Mouse (Mus musculus) CH12.LX (cell line): Measurements from ENCODE around the gene Tshz2. TPM values are rescaled to one million over a fixed set of nuclear protein-coding genes. Genes with fewer than 3 reads are reported as not detected.

Experiments used
- DNase-seq: peaks from one replicate; pipeline ENCODE4 v3.0.0-alpha.2; 2013; ENCODE audit errors: extremely low read depth
- H3K27ac ChIP-seq: 2 replicates; pipeline ENCODE4 v1.5.1; 2012; ENCODE audit warnings: low read depth, mild to moderate bottlenecking, control low read depth, moderate library complexity; ENCODE audit not compliant: insufficient read depth
- H3K27me3 ChIP-seq: replicated peaks from 2 replicates; pipeline ENCODE3; 2012; ENCODE audit warnings: inconsistent platforms
- H3K36me3 ChIP-seq, 2 experiments: replicated peaks in 1 of 2; 2 replicates each; pipeline versions ENCODE3 to v1.6.1; 2012; ENCODE audit warnings: inconsistent platforms in 1 of 2, low read length in 1 of 2, mild to moderate bottlenecking in 1 of 2, mixed read lengths in 1 of 2, moderate library complexity in 1 of 2; ENCODE audit not compliant: control insufficient read depth in 1 of 2, insufficient read depth in 1 of 2
- H3K4me1 ChIP-seq, 2 experiments: 2 replicates each; pipeline ENCODE4 v1.6.1; 2012; ENCODE audit warnings: inconsistent platforms in 1 of 2, moderate library complexity in 1 of 2; ENCODE audit not compliant: insufficient read depth in 2 of 2, control insufficient read depth in 1 of 2
- H3K4me2 ChIP-seq: 2 replicates; pipeline ENCODE4 v1.6.1; 2012; ENCODE audit warnings: low read depth, mild to moderate bottlenecking, control low read depth; ENCODE audit not compliant: poor library complexity, insufficient read depth, severe bottlenecking
- H3K4me3 ChIP-seq, 3 experiments: fragments of 150-350 bp in 1 of 3; sonication (generic) in 1 of 3; replicated peaks in 1 of 3; 2 replicates each; pipeline versions ENCODE3 to v1.5.1; 2011 to 2012; ENCODE audit warnings: low read depth in 2 of 3, low read length in 2 of 3, mild to moderate bottlenecking in 2 of 3, moderate library complexity in 2 of 3, control low read depth in 1 of 3, improper control_type of control experiment in 1 of 3, inconsistent platforms in 1 of 3, mixed read lengths in 1 of 3; ENCODE audit not compliant: poor library complexity in 1 of 3
- H3K79me2 ChIP-seq: replicated peaks from 2 replicates; pipeline ENCODE4 v1.6.1; 2012; ENCODE audit warnings: mild to moderate bottlenecking, moderate library complexity; ENCODE audit not compliant: control insufficient read depth, poor library complexity, insufficient read depth, severe bottlenecking; ENCODE audit errors: extremely low read depth
- H3K9ac ChIP-seq: 2 replicates; pipeline ENCODE4 v1.6.1; 2012; ENCODE audit warnings: low read depth, mild to moderate bottlenecking, control low read depth, moderate library complexity; ENCODE audit not compliant: insufficient read depth
- H3K9me3 ChIP-seq: replicated peaks from 2 replicates; pipeline ENCODE3; 2012; ENCODE audit warnings: low read length, inconsistent platforms, mixed read lengths
- BHLHE40 ChIP-seq: IDR thresholded peaks from 2 replicates; pipeline ENCODE4 v1.6.1; 2011; ENCODE audit warnings: mild to moderate bottlenecking, low read depth, low read length, improper control_type of control experiment
- CHD2 ChIP-seq: IDR thresholded peaks from 2 replicates; pipeline ENCODE4 v1.6.1; 2011; ENCODE audit warnings: low read length, improper control_type of control experiment
- CTCF ChIP-seq, 2 experiments: IDR thresholded peaks in 1 of 2; conservative IDR thresholded peaks in 1 of 2; 2 replicates each; pipeline ENCODE4 v1.5.1; 2011 to 2012; ENCODE audit warnings: low read depth in 2 of 2, low read length in 2 of 2, improper control_type of control experiment in 1 of 2, inconsistent platforms in 1 of 2, mild to moderate bottlenecking in 1 of 2, moderate library complexity in 1 of 2
- E2F4 ChIP-seq: IDR thresholded peaks from 2 replicates; pipeline ENCODE4 v1.6.1; 2011; ENCODE audit warnings: low read depth, low read length, improper control_type of control experiment; ENCODE audit not compliant: insufficient replicate concordance
- ELF1 ChIP-seq: IDR thresholded peaks from 2 replicates; pipeline ENCODE4 v1.6.1; 2014; ENCODE audit warnings: low read depth, mild to moderate bottlenecking, inconsistent platforms, low read length, improper control_type of control experiment
- ETS1 ChIP-seq: conservative IDR thresholded peaks from 2 replicates; pipeline ENCODE4 v1.6.1; 2012; ENCODE audit warnings: low read depth, mild to moderate bottlenecking, inconsistent platforms, low read length, improper control_type of control experiment, moderate library complexity
- HCFC1 ChIP-seq: IDR thresholded peaks from 2 replicates; pipeline ENCODE4 v1.6.1; 2012; ENCODE audit warnings: low read depth, mild to moderate bottlenecking, inconsistent platforms, low read length, improper control_type of control experiment
- IRF4 ChIP-seq: IDR thresholded peaks from 2 replicates; pipeline ENCODE4 v1.6.1; 2014; ENCODE audit warnings: low read depth, mild to moderate bottlenecking, inconsistent platforms, low read length, improper control_type of control experiment
- JUND ChIP-seq: conservative IDR thresholded peaks from 2 replicates; pipeline ENCODE4 v1.6.1; 2011; ENCODE audit warnings: low read depth, low read length, improper control_type of control experiment
- KAT2A ChIP-seq: IDR thresholded peaks from 2 replicates; pipeline ENCODE4 v1.6.1; 2012; ENCODE audit warnings: low read length, improper control_type of control experiment, inconsistent platforms; ENCODE audit not compliant: insufficient replicate concordance
- MEF2A ChIP-seq: IDR thresholded peaks from 2 replicates; pipeline ENCODE4 v1.6.1; 2014; ENCODE audit warnings: low read depth, mild to moderate bottlenecking, inconsistent platforms, low read length, improper control_type of control experiment, borderline replicate concordance
- MXI1 ChIP-seq: IDR thresholded peaks from 2 replicates; pipeline ENCODE4 v1.6.1; 2011; ENCODE audit warnings: mild to moderate bottlenecking, low read depth, low read length, improper control_type of control experiment
- MYC ChIP-seq: IDR thresholded peaks from 2 replicates; pipeline ENCODE4 v1.6.1; 2011; ENCODE audit warnings: low read depth, mild to moderate bottlenecking, improper control_type of control experiment, low read length
- NELFE ChIP-seq: IDR thresholded peaks from 2 replicates; pipeline ENCODE4 v1.6.1; 2011; ENCODE audit warnings: low read depth, low read length, improper control_type of control experiment
- NRF1 ChIP-seq: IDR thresholded peaks from 2 replicates; pipeline ENCODE4 v1.6.1; 2014; ENCODE audit warnings: low read depth, mild to moderate bottlenecking, inconsistent platforms, low read length, improper control_type of control experiment, moderate library complexity
- PAX5 ChIP-seq: IDR thresholded peaks from 2 replicates; pipeline ENCODE4 v1.6.1; 2012; ENCODE audit warnings: low read length, inconsistent platforms, mixed read lengths
- POLR2A ChIP-seq: IDR thresholded peaks from 2 replicates; pipeline ENCODE4 v1.6.1; 2011; ENCODE audit warnings: low read depth, mild to moderate bottlenecking, improper control_type of control experiment, low read length
- POLR2AphosphoS2 ChIP-seq: IDR thresholded peaks from 2 replicates; pipeline ENCODE4 v1.6.1; 2011; ENCODE audit warnings: low read depth, low read length, improper control_type of control experiment
- RAD21 ChIP-seq: IDR thresholded peaks from 2 replicates; pipeline ENCODE4 v1.6.1; 2011; ENCODE audit warnings: low read depth, mild to moderate bottlenecking, low read length, improper control_type of control experiment, moderate library complexity
- SIN3A ChIP-seq: IDR thresholded peaks from 2 replicates; pipeline ENCODE4 v1.6.1; 2012; ENCODE audit warnings: low read length, improper control_type of control experiment, inconsistent platforms
- TBP ChIP-seq: conservative IDR thresholded peaks from 2 replicates; pipeline ENCODE4 v1.6.1; 2011; ENCODE audit warnings: low read depth, low read length, improper control_type of control experiment
- UBTF ChIP-seq: IDR thresholded peaks from 2 replicates; pipeline ENCODE4 v1.6.1; 2012; ENCODE audit warnings: low read depth, mild to moderate bottlenecking, inconsistent platforms, low read length, improper control_type of control experiment, moderate library complexity
- USF1 ChIP-seq: IDR thresholded peaks from 2 replicates; pipeline ENCODE4 v1.6.1; 2014; ENCODE audit warnings: low read depth, mild to moderate bottlenecking, inconsistent platforms, low read length, improper control_type of control experiment
- USF2 ChIP-seq: conservative IDR thresholded peaks from 2 replicates; pipeline ENCODE4 v1.6.1; 2011; ENCODE audit warnings: low read depth, low read length, improper control_type of control experiment
- ZC3H11A ChIP-seq: IDR thresholded peaks from 2 replicates; pipeline ENCODE4 v1.6.1; 2012; ENCODE audit warnings: low read depth, mild to moderate bottlenecking, inconsistent platforms, low read length, improper control_type of control experiment
- ZKSCAN1 ChIP-seq: IDR thresholded peaks from 2 replicates; pipeline ENCODE4 v1.6.1; 2012; ENCODE audit warnings: low read depth, inconsistent platforms, low read length, improper control_type of control experiment, borderline replicate concordance
- ZNF384 ChIP-seq: IDR thresholded peaks from 2 replicates; pipeline ENCODE4 v1.6.1; 2012; ENCODE audit warnings: low read depth, low read length, improper control_type of control experiment, inconsistent platforms
- dilution Hi-C: fragments of 300-500 bp; cut with MboI; formaldehyde crosslinking; loops from 2 replicates; pipeline ENCODE4 v1.14.3; 2020; ENCODE audit warnings: low sequenced_read_pairs; ENCODE audit not compliant: extremely low pct_unique_long_range_greater_than_20kb, extremely low pct_ligation_motif_present
- in situ Hi-C: fragments of 300-500 bp; cut with MboI; formaldehyde crosslinking; loops from 3 replicates; pipeline ENCODE4 v1.14.3; 2019; ENCODE audit warnings: low sequenced_read_pairs, low pct_ligation_motif_present, low pct_unique_long_range_greater_than_20kb, mixed read lengths
- polyA plus RNA-seq: library from polyadenylated mRNA; unstranded; fragments of >175 nt; gene quantifications from 2 replicates; pipeline ENCODE4 v1.2.1, GENCODE M21; 2012; ENCODE audit warnings: low read depth; ENCODE audit not compliant: insufficient read length
- total RNA-seq, 2 experiments: library from RNA; depleted of rRNA; stranded (reverse); fragments of 300-350 nt in 1 of 2; fragments of >200 nt in 1 of 2; gene quantifications; 2 replicates each; pipeline ENCODE4 v1.2.3; 2012 to 2014

Gene Tshz2
- total and polyA plus RNA-seq, 3 experiments = not detected

DNA sequence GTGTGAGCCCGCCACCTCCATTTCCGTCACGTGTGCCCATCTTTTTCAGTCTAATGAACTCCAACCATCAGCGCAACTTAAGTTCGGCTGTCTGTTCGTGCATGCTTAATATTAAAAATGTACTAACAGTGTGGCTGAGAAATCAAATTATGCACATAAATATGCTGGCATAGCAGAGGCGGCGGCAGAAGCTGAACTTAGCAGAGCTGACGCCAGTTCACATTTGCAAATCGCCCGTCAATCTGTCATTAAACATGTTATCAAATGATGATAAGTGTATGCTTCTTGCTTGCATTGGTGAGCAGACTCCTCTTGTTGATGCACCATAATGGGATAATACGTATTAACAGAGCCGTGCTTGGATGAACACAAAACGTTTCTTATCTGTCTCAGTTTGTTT, 280.0 kb downstream of the Tshz2 start:
- peaks cover 88% of the 10 kb centered on the region for H3K9me3 ChIP-seq
- H3K27ac ChIP-seq = no peak overlapping the region
- no peak for DNase-seq
- no peak overlapping the region for H3K9ac ChIP-seq
- no peak overlapping the region for H3K4me3 ChIP-seq
- H3K36me3 ChIP-seq = no peaks in the 10 kb centered on the region
- H3K4me1 ChIP-seq = no peaks in the 10 kb centered on the region
- no peaks in the 10 kb centered on the region for H3K79me2 ChIP-seq
- no peaks in the 10 kb centered on the region for H3K27me3 ChIP-seq
- no peak overlapping the region for H3K4me2 ChIP-seq
- in situ Hi-C loops = no loop called here
- dilution Hi-C loops = no loop called here
- TF ChIP-seq ZNF384 = no peak
- no peak for TF ChIP-seq USF1
- TF ChIP-seq KAT2A = no peak
- no peak for TF ChIP-seq UBTF
- TF ChIP-seq HCFC1 = no peak
- TF ChIP-seq IRF4 = no peak
- TF ChIP-seq ETS1 = no peak
- no peak for TF ChIP-seq NRF1
- TF ChIP-seq, all 38 proteins: peak for 0

DNA sequence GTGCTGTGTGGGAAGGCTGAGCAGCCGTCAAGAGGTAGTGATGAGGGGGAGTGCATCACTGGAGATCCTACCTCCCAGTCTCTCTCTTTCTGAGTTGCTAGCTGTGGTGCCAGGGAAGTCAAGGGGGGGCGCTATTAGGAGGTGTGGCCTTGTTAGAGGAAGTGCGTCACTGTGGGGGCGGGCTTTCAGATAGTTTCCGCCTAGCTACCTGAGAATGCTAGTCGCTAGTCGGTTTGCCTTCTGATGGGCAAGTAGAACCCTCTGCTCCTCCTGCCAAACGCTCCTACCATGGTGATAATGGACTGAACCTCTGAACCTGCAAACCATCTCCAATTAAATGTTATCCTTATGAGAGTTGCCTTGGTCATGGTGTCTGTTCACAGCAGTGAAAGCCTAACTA, 282.1 kb downstream of the Tshz2 start:
- Histone ChIP-seq H3K36me3 (no peaks in the 10 kb centered on the region), H3K4me1 (no peaks in the 10 kb centered on the region), H3K9me3 (peaks cover 87% of the 10 kb centered on the region), H3K27me3 (no peaks in the 10 kb centered on the region), H3K4me2 (no peak overlapping the region), H3K4me3 (no peak overlapping the region), H3K9ac (no peak overlapping the region), H3K79me2 (no peaks in the 10 kb centered on the region), H3K27ac (no peak overlapping the region)
- in situ Hi-C loops = no loop called here
- TF ChIP-seq ZKSCAN1 = no peak
- no peak for TF ChIP-seq ELF1
- no peak for TF ChIP-seq E2F4
- TF ChIP-seq RAD21 = no peak
- TF ChIP-seq CHD2 = no peak
- no peak for TF ChIP-seq NELFE
- TF ChIP-seq POLR2A = no peak
- TF ChIP-seq JUND = no peak
- no peak for TF ChIP-seq TBP
- TF ChIP-seq POLR2AphosphoS2 = no peak
- TF ChIP-seq BHLHE40 = no peak
- no peak for TF ChIP-seq PAX5
- TF ChIP-seq USF2 = no peak
- no peak for TF ChIP-seq HCFC1
- TF ChIP-seq CTCF (conservative IDR thresholded peaks at IDR 0.05 in 1 of 2, IDR thresholded peaks at IDR 0.05 in 1 of 2; ENCODE audit: low read depth in 2 of 2, low read length in 2 of 2) = no peak
- TF ChIP-seq MXI1 = no peak
- no peak for TF ChIP-seq ZC3H11A
- no peak for TF ChIP-seq MYC
- TF ChIP-seq MEF2A = no peak
- TF ChIP-seq SIN3A = no peak
- dilution Hi-C loops = no loop called here
- DNase-seq = no peak
